Mouse (Mus musculus): ENCODE results near the gene Slc9a3r1. TPM values are rescaled to one million over a fixed set of nuclear protein-coding genes. Genes with fewer than 3 reads are reported as not detected.

Slc9a3r1 gene
- total RNA-seq, 2 experiments from 2014 or later, result 28.9 to 37.6 TPM

GRCm38 (mm10) chr11:115223451-115223850 is 60.3 kb downstream of the Slc9a3r1 start:
- DNase-seq (ENCODE audit: low spot score in 2 of 2), result no peak

GRCm38 (mm10) chr11:115223877-115224276 is 60.7 kb downstream of the Slc9a3r1 start:
- no peak for DNase-seq (ENCODE audit: low spot score in 2 of 2)

- DNase-seq (ENCODE audit: low spot score in 2 of 2), result peak; percentile 33 to 53
These were observed 61.7 kb downstream of the Slc9a3r1 start for GRCm38 (mm10) chr11:115224889-115225288.

- DNase-seq (ENCODE audit: low spot score in 2 of 2), result no peak
These were observed 62.2 kb downstream of the Slc9a3r1 start for GRCm38 (mm10) chr11:115225301-115225700.

- DNase-seq (ENCODE audit: low spot score in 2 of 2), result no peak
These were observed 63.8 kb downstream of the Slc9a3r1 start for GRCm38 (mm10) chr11:115226811-115227491.

GRCm38 (mm10) chr11:115227640-115228039 is 64.5 kb downstream of the Slc9a3r1 start:
- no peak for DNase-seq (ENCODE audit: low spot score in 2 of 2)

- DNase-seq (ENCODE audit: low spot score in 2 of 2), result no peak
These were observed 65.3 kb downstream of the Slc9a3r1 start for GRCm38 (mm10) chr11:115228430-115228829.

- DNase-seq (ENCODE audit: low spot score in 2 of 2), result no peak
These were observed 66.1 kb downstream of the Slc9a3r1 start for GRCm38 (mm10) chr11:115229021-115229930.

Other genes with a start within 250 kb of the Slc9a3r1 start
- gene Cd300lb, start 229.0 kb upstream of the Slc9a3r1 start, total RNA-seq (2021), result under 1 TPM; 0.73 to 0.76 TPM
- gene Cd300c, start 194.2 kb upstream of the Slc9a3r1 start, total RNA-seq (2021), result not detected
- under 1 TPM; 0.42 to 0.54 TPM for gene Cd300ld, start 173.4 kb upstream of the Slc9a3r1 start, total RNA-seq (2021)
- gene Cd300c2, start 161.5 kb upstream of the Slc9a3r1 start, total RNA-seq (2021), result 1 to 10 TPM; 4.2 to 4.4 TPM
- gene Cd300ld2, start 147.1 kb upstream of the Slc9a3r1 start, total RNA-seq (2021), result not detected
- gene Cd300ld4, start 136.3 kb upstream of the Slc9a3r1 start, total RNA-seq (2021), result under 1 TPM; 0.56 to 0.59 TPM
- gene Cd300ld5, start 125.6 kb upstream of the Slc9a3r1 start, total RNA-seq (2021), result 1 to 10 TPM; 1.0 to 1.8 TPM
- gene Cd300ld3, start 114.9 kb upstream of the Slc9a3r1 start, total RNA-seq (2021), result 1 to 10 TPM; 4.8 TPM
- gene Cd300e, start 101.2 kb upstream of the Slc9a3r1 start, total RNA-seq (2021), result under 1 TPM; 0.20 to 0.48 TPM
- 1 to 10 TPM; 2.1 to 2.5 TPM for gene Rab37, start 71.9 kb upstream of the Slc9a3r1 start, total RNA-seq (2021)
- 1 to 10 TPM; 2.0 to 2.2 TPM for gene Cd300lf, start 29.3 kb upstream of the Slc9a3r1 start, total RNA-seq (2021)
- gene Tmem104, start 24.1 kb downstream of the Slc9a3r1 start, total RNA-seq (2021), result 10 to 100 TPM; 11.9 to 12.0 TPM
- 10 to 100 TPM; 21.6 to 22.1 TPM for gene Nat9, start 24.5 kb downstream of the Slc9a3r1 start, total RNA-seq (2021)
- gene Grin2c, start 103.9 kb downstream of the Slc9a3r1 start, total RNA-seq (2021), result 1 to 10 TPM; 1.8 to 2.0 TPM
- gene Fdxr, start 113.7 kb downstream of the Slc9a3r1 start, total RNA-seq (2021), result 100 to 1,000 TPM; 608 to 629 TPM
- 10 to 100 TPM; 26.0 to 31.3 TPM for gene Fads6, start 134.3 kb downstream of the Slc9a3r1 start, total RNA-seq (2021)
- gene Otop2, start 143.8 kb downstream of the Slc9a3r1 start, total RNA-seq (2021), result not detected
- under 1 TPM; 0.73 to 0.84 TPM for gene Ush1g, start 158.7 kb downstream of the Slc9a3r1 start, total RNA-seq (2021)
- under 1 TPM; 0.17 to 0.20 TPM for gene Otop3, start 171.4 kb downstream of the Slc9a3r1 start, total RNA-seq (2021)
- 10 to 100 TPM; 29.0 to 34.2 TPM for gene Hid1, start 204.4 kb downstream of the Slc9a3r1 start, total RNA-seq (2021)
- gene Cdr2l, start 218.6 kb downstream of the Slc9a3r1 start, total RNA-seq (2021), result 10 to 100 TPM; 44.3 to 47.4 TPM
- 100 to 1,000 TPM; 150 to 158 TPM for gene Mrpl58, start 240.4 kb downstream of the Slc9a3r1 start, total RNA-seq (2021)

Data from adrenal gland, postnatal 4 days (tissue).